Mouse (Mus musculus) testis, adult 2 months (tissue): ENCODE results near the gene Tango2. TPM values are rescaled to one million over a fixed set of nuclear protein-coding genes. Genes with fewer than 3 reads are reported as not detected.
"Not testable (repeated sequence)": the region's sequence is repeated elsewhere in the genome, so short reads cannot be mapped to it uniquely, and the experiment has no call there.

ENCODE experiments used
- H3K27ac ChIP-seq: fragments of 200-500 bp; 2 replicates; pipeline ENCODE4 v1.5.1; 2012; ENCODE audit warnings: low read depth, low read length; ENCODE audit not compliant: control insufficient read depth, insufficient read depth
- H3K27me3 ChIP-seq: fragments of 200-500 bp; 2 replicates; pipeline ENCODE4 v1.6.1; 2012; ENCODE audit warnings: mild to moderate bottlenecking, low read length, moderate library complexity; ENCODE audit not compliant: control insufficient read depth, insufficient read depth
- H3K36me3 ChIP-seq: fragments of 200-500 bp; 2 replicates; pipeline ENCODE4 v1.6.1; 2012; ENCODE audit warnings: mild to moderate bottlenecking, low read length; ENCODE audit not compliant: control insufficient read depth, insufficient read depth
- H3K4me1 ChIP-seq: fragments of 200-500 bp; 2 replicates; pipeline ENCODE4 v1.6.1; 2012; ENCODE audit warnings: low read length; ENCODE audit not compliant: control insufficient read depth, insufficient read depth
- H3K4me3 ChIP-seq: fragments of 200-500 bp; 2 replicates; pipeline ENCODE4 v1.5.1; 2012; ENCODE audit warnings: low read depth, mild to moderate bottlenecking, low read length, moderate library complexity, mixed read lengths; ENCODE audit not compliant: control insufficient read depth
- CTCF ChIP-seq: fragments of 200-500 bp; IDR thresholded peaks from 2 replicates; pipeline ENCODE4 v1.5.1; 2012; ENCODE audit warnings: low read depth, mild to moderate bottlenecking, inconsistent platforms, low read length, moderate library complexity; ENCODE audit not compliant: control insufficient read depth, insufficient read depth, insufficient replicate concordance
- POLR2A ChIP-seq: fragments of 200-500 bp; IDR thresholded peaks from 2 replicates; pipeline ENCODE4 v1.6.1; 2012; ENCODE audit warnings: low read depth, mild to moderate bottlenecking, inconsistent platforms, low read length, moderate library complexity; ENCODE audit not compliant: control insufficient read depth
- polyA plus RNA-seq: library from polyadenylated mRNA; depleted of rRNA; stranded (reverse); fragments of >200 nt; gene quantifications from 2 replicates; pipeline ENCODE4 v1.2.3, GENCODE M21; 2012

The Tango2 gene
- polyA plus RNA-seq, 1 experiment: 11.6 TPM

- no peak for TF ChIP-seq POLR2A
- no peak for TF ChIP-seq CTCF
- Histone ChIP-seq H3K36me3 (no peaks in the 10 kb centered on the region), H3K4me1 (no peaks in the 10 kb centered on the region), H3K4me3 (peak overlapping the region; percentile 56), H3K27me3 (no peaks in the 10 kb centered on the region), H3K27ac (no peak overlapping the region)
Observed at GRCm38 (mm10) chr16:18323460-18323859, 24.4 kb downstream of the Tango2 start.

- H3K4me3 ChIP-seq: no peak overlapping the region
- H3K36me3 ChIP-seq: no peaks in the 10 kb centered on the region
- TF ChIP-seq POLR2A (no peak), CTCF (no peak)
- H3K4me1 ChIP-seq: no peaks in the 10 kb centered on the region
- H3K27ac ChIP-seq: no peak overlapping the region
- no peaks in the 10 kb centered on the region for H3K27me3 ChIP-seq
Observed at GRCm38 (mm10) chr16:18321443-18321842, 26.5 kb downstream of the Tango2 start.

DNA sequence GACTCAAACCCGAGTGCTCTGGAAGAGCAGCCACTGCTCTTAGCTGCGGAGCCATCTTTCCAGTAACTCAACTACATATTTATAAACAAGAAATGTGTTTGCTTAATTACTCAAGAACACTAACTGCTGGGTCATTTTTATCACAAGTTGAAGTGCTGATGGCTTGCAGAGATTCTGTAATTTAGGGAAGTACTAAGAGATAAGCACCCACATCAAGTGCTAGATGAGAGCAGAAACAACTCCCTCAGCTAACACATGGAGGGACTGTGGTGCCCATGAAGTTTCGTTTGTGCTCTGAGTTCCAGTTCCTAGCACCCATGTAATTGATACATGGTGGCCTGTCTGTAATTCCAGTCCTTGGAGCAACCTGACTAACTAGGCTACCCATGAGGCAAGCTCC lies 28.9 kb downstream of the Tango2 start:
- Histone ChIP-seq H3K4me1 (no peaks in the 10 kb centered on the region), H3K27me3 (no peaks in the 10 kb centered on the region), H3K27ac (no peak overlapping the region), H3K36me3 (no peaks in the 10 kb centered on the region), H3K4me3 (no peak overlapping the region)
- TF ChIP-seq POLR2A: no peak

GRCm38 (mm10) chr16:18308159-18308558 lies 39.7 kb downstream of the Tango2 start:
- no peak overlapping the region for H3K4me3 ChIP-seq
- H3K27ac ChIP-seq: no peak overlapping the region
- H3K4me1 ChIP-seq: no peaks in the 10 kb centered on the region
- H3K36me3 ChIP-seq: no peaks in the 10 kb centered on the region
- H3K27me3 ChIP-seq: no peaks in the 10 kb centered on the region
- TF ChIP-seq POLR2A: no peak
- no peak for TF ChIP-seq CTCF

- Histone ChIP-seq H3K4me3 (peak overlapping the region; percentile 95), H3K27ac (peak overlapping the region; percentile 81)
- not testable (repeated sequence) for H3K27me3 ChIP-seq, H3K36me3 ChIP-seq, H3K4me1 ChIP-seq
Observed at GRCm38 (mm10) chr16:18289614-18290013, 58.3 kb downstream of the Tango2 start.

DNA sequence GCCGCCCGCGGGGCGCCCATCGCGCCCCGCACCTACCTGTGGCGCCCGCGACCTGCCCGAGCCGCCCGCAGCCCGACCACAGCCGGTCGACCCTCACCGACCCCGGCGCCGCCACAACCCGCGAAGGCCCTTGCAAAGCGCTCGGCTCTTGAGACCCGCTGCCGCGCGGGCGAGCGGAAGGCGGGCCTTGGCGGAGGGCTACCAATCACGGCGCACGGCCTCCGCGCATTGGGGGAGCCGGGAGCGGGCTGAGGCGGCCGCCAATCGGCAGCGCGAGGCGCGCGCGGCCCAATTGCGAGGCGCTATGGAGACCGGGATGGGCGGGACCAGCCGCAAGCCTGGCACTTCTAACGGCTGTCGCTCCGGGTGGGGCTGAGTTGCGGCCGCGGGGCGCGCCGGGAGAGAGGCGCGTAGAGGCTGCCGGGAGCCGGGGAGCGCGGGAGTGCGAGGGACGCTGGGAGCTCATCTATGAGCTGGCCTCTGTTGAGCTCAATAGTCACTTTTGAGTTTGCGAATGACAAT lies 58.8 kb downstream of the Tango2 start, which contains the start of gene Dgcr8:
Gene Dgcr8 (minus strand): TSS at position 180 of the 522 bp plus-strand sequence.
- Histone ChIP-seq H3K36me3 (peaks cover 1% of the 10 kb centered on the region), H3K27ac (peak within 1 kb of the TSS; percentile 85), H3K27me3 (no peaks in the 10 kb centered on the region), H3K4me1 (peaks cover 5% of the 10 kb centered on the region), H3K4me3 (peak within 1 kb of the TSS; percentile 95)
- TF ChIP-seq CTCF (no peak), POLR2A (peak; percentile 68)

- H3K4me1 ChIP-seq: peaks cover 5% of the 10 kb centered on the region
- peak overlapping the region; percentile 85 for H3K27ac ChIP-seq
- TF ChIP-seq POLR2A (no peak), CTCF (no peak)
Observed at GRCm38 (mm10) chr16:18288581-18289061, 59.3 kb downstream of the Tango2 start.

GRCm38 (mm10) chr16:18288166-18288565 lies 59.7 kb downstream of the Tango2 start:
- peak overlapping the region; percentile 85 for H3K27ac ChIP-seq
- no peak for TF ChIP-seq CTCF
- TF ChIP-seq POLR2A: no peak
- peaks cover 1% of the 10 kb centered on the region for H3K36me3 ChIP-seq
- H3K4me1 ChIP-seq: peaks cover 5% of the 10 kb centered on the region
- no peaks in the 10 kb centered on the region for H3K27me3 ChIP-seq
- H3K4me3 ChIP-seq: peak overlapping the region; percentile 95

More at GRCm38 (mm10) chr16:18288581-18289061, 59.3 kb downstream of the Tango2 start:
- Histone ChIP-seq H3K4me3 (peak overlapping the region; percentile 95), H3K36me3 (peaks cover 1% of the 10 kb centered on the region), H3K27me3 (no peaks in the 10 kb centered on the region)
